Mouse (Mus musculus): Measurements from ENCODE around the gene Sox8. TPM values are rescaled to one million over a fixed set of nuclear protein-coding genes. Genes with fewer than 3 reads are reported as not detected.

The Sox8 gene
- total RNA-seq, 4 experiments from 2014 or later = 0.92 to 2.6 (median 1.2) TPM

DNA sequence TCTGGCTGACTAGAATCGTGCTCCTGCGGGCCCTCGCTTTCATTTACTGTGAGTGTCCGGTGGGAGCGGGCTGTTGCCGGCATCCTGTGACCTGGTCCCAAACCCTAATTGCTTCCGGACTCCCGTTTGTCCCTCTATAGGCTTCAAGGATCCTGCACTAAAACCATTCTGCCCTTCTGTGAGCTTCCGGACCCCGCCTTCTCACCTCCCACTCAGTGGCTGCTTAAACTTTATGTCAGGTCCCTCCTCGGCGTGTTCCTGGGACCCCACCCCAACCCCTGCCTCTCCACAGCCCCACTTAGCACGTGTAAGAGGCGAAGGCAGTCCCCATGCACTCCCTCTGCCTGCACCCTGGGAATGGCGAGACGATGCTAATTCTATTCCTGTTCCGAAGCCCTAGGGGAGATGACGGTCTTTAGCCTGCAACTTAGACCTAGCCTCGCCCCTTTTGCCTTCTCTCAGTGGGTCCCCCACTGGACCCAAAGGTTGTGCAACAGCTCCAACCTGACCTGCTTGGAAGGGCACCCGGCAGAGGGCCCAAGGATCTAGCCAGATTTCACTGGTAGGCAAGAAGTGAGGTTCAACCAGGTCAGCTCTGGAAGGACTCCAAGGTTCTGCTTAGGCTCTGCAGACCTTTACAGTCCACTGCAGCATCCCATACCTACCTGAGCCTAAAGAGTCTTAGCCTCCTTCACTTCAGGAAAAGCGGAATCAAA lies 9.0 kb upstream of the Sox8 start:
- DNase-seq = no peak

DNA sequence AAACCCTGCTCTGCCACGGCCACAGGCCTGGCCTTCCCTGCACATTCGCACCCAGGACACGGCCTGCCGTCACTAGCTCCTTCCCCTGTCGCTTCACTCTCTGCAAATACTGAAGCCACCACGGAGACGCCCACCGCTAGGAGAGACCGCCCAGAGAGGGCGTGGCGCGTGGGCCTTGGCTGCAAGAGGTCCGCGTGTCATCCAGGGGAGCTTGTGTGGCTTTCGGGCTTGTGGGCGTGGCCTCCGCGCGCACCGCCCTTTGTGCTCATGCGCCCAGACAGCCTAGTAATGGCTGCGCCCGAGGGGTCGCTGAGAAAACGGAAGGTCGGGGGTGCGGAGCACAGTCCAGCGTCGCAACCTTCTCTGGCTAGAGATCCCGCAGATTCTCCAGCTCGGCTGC lies 8.4 kb upstream of the Sox8 start, which contains the start of gene Lmf1:
Lmf1 (plus strand) TSS at position 166 of the 400 bp plus-strand sequence.
- DNase-seq = peak; percentile 96

DNA sequence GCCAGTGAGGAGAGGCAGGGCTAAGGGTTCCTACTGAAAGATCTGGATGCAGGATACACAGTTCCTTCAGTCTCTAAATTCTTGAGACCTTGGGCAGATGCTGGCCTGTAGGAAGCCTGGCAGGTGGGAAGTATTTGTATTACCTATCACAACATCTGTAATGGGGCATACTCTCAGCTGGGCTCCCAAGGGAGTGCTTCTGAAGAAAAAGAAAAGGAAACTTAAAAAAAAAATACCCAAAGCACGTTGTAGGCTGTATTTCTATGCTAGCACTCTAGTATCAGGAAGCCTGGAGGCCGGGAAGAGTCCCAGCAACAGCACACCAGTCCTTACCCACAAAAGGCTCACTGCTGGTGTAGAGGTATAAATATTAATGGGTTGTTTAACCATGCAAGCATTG lies 7.2 kb upstream of the Sox8 start:
- no peak for DNase-seq

DNA sequence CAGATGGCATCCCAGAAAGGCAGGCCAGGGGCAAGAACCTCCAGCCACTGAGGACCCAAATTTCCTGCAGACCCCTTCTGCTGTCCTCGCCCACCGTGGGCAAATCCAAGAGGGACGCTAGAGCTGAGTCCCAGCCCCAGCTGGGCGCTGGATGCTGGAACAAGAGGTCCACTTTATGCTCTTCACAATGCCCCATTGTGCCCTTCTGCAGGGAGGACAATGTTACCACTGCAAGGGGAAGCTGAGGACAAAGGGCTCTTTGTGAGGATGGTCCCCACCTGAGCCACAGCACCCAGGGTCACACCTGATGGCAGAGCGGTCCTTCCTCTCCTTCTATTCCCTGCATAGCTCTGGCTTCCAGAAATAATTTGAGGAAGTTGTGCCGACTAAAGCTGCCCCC lies 6.8 kb upstream of the Sox8 start:
- DNase-seq = no peak

DNA sequence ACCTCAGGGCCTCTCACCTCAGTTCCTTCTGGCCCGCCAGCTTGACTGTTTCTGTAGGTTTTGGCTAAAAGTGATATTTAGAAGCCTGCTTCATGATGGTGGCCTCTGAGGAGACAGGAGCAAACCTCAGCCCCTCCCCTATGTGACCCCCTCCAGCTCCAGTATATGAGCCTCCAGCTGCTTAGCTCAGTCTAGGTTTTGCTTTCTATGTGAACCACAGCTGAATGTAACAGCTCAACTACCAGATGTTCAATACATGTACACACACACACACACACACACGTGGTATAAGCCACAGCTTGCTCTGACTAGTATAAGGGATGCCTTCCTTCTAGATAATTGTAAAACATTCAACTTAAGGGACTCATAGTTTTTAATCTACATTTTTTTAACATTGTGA lies 5.5 kb upstream of the Sox8 start:
- DNase-seq = no peak

DNA sequence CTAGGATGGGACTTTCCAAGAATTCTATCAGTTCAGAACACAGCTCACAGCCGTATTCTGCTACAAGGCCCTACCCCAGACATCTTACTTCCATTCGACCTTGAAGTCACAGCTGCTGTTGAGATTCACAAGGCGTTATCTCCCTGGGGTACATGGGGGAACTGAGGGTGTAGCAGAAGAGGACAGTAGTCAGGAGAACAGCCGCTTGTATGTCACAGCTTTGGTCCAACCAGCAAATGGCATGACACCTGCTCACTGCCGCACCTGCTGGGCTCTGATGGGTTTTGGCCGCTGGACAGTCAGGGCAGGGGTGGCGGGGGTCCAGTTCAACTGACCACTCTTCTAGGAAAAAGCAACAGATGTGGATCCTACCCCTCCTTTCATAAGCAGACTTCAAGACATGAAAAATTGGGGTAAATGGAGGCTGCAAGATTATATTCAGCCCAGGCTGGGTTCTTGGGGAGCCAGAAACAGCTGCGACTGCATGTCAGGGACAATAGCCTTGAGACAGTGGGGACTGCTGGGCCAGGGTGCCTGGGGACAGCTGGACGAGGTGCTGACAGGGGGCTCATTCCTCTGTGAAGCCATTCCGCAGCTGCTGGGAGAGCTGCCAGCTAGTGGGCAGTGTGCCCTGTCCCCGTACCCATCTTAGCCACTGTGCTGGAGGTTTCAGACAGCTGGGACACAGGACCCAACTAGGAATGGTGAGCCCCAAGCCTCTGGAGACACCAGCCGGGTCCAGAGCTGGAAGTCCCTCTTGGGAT lies 4.9 kb upstream of the Sox8 start:
- DNase-seq = no peak

DNA sequence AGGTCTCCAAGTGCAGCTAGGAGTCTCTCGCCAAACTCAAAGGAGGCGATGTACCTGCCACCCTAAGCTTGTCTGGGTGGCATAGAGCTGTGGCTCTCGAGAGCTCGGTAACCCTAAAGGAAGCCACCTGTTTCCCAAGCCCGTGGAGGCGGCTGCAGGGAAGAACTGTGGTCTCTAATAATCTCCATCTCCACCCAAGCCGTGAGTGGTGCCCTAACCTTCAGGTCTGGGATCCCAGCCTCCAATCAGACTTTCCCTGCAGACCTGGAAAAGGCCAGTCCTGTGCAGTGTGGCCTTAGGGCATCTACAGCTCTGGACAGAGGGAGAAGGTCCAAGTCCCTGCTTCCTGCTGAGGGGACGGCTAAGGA lies 951 bp upstream of the Sox8 start:
- DNase-seq = no peak

DNA sequence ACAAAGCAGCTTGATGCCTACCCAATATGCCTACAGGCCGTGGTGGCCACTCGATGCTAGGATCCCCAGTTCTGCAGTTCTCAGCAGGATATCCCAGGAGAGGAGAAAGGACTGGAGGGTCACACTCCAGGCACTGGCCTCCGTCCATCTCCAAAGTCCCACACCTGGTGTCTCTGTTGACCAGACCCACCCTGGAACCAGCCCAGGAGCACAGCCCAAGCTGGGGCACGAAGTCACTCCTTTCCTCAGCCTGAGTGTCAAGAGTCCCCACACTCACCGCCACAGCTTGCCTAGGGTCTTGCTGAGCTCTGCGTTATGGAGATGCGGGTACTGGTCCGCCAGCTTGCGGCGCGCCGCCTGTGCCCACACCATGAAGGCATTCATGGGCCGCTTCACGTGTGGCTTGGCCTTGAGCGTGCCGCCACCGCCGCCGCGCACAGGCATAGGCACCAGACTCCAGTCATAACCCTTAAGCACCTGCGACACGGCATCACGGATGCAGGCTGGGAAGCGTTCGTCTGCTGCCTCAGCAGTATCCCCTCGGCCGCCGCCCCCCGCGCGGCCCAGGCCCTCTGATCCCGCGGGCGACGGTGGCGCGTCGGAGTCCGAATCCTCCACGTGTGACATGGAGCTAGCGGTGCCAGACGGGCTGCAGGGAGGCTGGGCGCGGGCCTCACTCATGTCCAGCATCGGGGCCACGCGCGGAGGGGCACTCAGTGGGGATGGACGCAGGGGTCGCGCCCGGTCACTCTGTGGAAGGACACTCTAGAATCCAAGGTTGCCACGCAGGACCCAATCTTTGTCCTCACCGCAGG lies 446 bp downstream of the Sox8 start:
- DNase-seq = no peak

DNA sequence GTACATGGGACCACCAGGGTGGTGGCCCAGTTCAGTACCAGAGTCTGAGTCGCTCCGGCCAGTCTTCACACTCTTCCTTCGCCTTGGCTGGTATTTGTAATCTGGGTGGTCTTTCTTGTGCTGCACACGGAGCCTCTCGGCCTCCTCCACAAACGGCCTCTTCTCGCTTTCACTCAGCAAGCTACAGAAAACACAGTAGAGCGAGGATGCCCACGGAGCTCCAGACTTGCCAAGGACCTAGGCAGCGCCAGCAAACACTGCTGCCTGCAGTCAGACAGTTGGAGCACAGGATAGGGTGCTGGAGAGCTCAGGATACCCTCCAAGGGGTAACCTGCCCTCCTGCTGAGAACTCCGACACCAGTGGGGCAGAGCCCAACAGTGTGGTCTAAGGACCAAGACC lies 1.6 kb downstream of the Sox8 start:
- no peak for DNase-seq

DNA sequence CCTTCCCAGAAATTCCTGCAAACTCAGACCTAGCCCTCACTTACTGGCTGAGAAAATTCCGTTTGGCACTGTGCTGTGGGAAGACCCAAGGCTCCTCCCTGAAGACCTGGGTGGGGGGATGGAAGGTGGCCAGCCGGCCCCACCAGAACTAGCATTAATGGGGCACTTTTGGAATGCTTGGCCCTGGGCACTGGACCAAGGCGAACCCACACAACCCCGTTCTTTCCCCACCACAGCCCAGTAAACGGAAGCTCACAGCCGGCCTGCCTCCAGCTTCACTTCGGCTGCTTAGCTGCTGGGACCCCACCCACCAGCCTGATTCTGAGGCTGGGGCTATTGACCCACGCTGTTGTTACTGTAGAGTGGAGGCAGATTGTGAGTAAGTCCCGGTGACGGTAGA lies 2.3 kb downstream of the Sox8 start:
- no peak for DNase-seq

DNA sequence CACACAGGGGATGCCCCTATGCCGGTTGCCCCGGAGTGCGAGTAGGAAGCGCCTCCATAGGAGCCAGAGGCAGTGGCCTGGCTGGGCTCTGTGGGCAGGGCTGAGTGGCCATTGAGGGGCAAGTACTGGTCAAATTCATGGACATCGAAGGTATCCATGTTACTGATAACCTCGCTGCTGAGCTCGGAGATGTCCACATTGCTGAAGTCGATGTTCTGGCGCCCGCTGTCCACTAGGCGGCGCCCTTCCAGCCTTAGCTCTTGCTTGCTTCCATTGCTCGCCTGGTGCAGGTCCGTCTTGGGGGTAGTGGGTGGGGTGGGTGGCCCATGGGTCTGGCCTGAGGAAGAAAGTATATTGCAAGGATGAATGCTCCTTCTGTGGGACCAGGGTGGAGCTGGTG lies 2.7 kb downstream of the Sox8 start:
- DNase-seq = no peak

DNA sequence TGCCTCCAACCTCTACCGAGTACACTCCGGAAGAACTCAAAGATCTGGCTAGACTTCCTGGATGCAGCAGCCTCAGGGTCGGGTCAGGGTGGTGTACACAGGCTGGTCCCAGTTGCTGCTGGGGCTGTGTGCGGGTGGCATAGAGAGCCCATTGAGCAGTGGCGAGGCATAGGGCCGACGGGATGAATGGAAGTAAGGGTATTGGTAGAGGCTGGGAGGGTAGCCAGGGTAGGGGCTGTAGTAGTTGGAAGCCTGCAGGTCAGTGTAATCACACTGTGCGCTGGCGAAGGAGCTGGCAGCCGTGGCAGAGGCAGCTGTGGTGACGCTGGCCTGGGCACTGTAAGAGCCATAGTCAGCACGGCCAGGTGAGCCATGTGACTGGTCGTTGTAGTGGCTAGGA lies 3.2 kb downstream of the Sox8 start:
- no peak for DNase-seq

DNA sequence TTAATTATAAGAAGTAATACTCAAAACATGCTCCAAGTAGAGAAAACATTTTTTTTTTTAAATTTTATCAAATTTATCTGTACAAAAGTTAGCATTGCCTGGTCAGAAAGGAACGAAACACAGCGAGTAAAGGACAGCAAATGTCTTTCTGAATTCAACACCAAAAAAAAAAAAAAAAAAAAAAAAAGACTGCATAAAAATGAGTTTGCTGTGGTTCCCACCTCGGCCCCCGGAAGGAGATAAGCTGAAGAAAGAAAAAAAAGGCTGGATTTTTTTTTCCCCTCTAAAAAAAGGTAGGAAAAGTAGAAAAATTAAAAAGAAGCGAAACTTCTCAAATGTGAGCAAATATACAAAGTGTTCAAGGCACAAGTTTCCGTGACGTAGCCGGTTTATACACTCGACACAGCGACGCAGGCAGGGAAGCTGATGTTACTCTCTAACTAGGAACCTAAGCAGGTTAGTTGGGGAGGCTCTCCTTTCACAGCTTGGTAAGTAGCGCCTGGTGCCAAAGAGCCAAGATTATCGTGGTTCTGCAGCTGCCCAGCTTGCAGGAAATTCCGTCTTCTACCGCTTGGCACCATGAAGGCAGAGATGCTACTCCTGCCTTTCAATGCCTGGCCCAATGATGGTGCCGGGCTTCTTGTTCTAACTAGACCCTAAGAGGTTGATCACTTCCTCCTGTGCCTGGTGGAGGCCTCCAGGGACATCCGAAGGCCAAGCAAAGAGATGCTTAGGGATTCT lies 4.5 kb downstream of the Sox8 start:
- DNase-seq = no peak

DNA sequence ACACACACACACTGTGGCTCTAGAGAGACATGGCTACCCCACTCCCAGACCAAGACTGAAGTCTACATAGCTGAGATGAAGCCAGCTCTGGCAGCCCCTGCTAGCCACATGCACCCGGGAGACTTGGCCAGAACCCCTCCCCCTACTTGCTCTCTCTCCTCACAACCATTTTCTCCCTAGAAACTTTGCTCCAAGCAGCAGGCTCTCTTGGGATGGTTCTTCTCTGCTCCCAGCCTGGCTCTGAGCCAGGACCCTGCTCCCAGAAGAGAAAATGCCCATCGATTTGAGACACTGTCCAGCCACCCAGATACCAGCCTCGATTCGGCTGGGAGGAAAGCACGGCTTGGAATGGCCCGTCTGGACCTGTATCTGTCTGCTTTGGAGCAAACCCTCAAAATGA lies 5.2 kb downstream of the Sox8 start:
- DNase-seq = no peak

DNA sequence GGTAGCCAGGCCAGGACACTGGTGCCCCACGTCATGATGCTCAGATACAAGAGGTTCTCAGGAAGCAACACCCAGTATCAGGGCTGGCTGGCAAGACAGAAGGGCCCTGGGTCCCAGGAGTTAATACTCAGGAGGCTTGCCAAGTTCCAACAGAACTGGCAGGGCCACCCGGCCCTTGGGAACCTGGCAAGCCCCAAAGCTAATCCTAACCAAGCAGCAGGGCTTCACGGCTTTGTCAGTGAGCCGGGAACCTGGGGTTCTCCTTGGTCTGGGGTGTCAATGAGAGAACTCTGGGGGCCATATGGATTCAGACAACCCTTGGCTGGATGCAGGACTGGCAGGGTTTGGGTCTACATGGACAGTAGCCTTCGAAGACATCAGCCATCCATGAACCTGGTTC lies 6.0 kb downstream of the Sox8 start:
- DNase-seq = no peak

DNA sequence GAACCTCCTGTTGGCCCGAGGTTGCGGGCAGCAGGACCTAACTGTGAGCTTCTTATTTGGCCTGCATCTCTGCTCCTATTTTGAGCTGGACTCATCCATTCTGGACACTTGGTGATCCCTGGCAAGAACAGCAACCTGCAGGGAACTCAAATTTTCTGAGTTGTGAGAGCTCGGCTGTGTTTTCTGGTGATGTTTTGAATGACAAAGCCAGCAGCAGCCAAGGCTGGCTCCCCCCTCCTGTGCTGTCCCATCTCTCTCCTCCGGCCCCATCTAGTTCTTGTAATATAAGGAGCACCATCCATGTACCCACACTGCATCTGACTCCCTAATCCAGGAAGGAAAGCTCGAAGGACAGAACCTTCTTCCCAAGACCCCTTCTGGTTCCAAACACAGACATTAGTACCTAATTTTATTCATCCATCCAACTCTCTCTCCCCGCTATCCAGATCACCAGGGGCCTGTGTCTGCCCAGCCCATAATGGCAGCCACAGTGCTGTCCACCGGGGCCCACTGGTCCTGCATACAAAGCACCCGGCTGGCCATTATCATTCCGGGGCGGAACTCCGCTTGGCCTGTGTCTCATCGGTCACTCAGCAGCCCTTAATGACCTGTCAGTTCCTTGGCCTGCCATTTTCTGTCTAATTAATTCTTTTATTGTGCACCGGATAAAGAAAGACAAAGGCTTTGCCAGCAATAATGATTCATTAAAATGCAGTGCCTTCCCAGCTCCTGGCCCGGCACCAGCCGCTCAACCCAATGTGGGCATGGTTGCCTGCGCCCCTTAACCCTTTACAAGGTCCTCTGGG lies 9.1 kb downstream of the Sox8 start:
- DNase-seq = no peak

DNA sequence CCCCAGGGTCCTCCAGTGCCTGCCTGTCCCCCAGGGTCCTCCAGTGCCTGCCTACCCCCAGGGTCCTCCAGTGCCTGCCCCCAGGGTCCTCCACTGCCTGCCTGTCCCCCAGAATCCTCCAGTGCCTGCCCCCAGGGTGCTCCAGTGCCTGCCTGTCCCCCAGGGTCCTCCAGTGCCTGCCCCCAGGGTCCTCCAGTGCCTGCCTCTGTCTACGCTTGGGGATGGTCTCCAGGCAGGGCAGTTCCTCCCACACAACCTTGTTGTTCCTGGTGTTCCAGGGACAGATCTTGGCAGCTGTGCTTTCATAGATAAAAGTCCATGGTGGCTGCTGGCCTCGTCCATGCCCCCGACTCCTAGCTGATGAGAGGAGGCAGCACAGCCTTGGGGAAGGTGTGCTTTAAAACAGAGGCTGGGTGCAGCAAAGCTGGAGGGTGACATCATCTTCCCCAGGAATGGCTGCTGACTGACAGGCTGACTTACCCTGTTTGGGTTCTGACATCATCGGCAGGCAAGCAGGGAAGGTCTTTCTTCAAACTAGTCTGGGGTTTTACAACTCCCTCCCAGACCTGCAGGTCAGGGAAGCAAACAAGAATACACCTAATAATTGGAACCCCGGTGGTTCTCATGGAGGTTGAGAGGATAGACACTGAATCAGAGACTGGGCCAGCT lies 9.8 kb downstream of the Sox8 start:
- DNase-seq = no peak

DNA sequence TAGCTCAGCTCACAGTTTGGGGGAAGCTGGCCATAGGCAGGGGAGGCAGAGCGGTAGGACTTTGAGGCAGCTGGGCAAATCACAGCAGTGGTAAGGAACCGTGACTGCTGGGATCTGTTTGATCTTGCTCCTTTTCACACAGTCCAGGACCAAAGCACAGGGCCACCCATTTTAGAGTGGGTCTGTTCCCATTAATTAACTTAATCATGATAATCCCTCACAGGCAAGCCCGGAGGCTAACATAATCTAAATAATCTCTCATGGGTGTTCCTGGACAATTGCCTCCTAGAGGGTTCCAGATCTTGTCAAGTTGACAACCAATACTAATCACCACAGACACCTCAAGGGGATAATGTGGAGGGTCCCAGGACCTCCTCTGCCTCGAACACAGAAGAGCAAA lies 10.9 kb downstream of the Sox8 start:
- no peak for DNase-seq

DNA sequence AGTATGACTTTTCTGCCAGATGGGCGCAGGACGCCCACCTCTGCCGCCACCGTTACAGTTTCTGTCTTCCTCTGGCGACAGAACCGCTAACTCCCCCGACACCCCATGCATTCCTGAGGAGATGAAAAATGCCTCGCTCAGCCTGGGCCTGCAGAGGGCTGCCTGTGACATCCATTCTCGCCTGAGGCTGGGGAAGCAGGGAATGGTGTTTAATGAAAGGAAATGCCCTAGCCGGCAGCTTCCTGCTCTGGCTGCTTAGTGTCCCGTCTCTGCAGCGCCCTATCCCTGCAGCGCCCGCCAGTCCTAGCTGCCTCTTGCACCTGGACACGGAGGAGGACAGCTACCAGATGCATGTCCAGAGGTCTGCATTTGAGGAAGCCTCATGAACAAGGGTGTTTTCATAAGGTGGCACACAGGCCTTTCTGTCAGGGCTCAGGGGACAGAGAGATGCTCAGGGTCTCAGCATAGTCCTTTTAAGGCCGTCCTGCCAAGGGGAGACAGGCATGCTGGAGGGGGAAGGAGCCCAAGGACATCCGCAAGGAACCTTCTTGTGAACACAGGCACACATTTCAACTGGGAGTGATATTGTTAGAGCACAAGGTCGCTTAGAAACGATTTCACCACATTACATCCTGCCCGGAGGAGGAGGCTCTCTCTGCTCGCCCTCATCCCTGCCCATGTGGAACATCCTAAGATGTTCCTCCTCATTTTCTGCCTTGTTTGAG lies 13.7 kb downstream of the Sox8 start:
- no peak for DNase-seq

Data from adrenal gland, adult 8-10 months (tissue).